Mouse (Mus musculus) frontal cortex, adult 2 months (tissue): ENCODE results near the gene Slc26a11. TPM values are rescaled to one million over a fixed set of nuclear protein-coding genes. Genes with fewer than 3 reads are reported as not detected.

ENCODE experiments used
- DNase-seq, 2 experiments: peaks; one replicate each; pipeline ENCODE4 v3.0.0; 2022; ENCODE audit warnings: low spot score in 1 of 2; ENCODE audit errors: extremely low spot score in 1 of 2
- polyA plus RNA-seq: library from polyadenylated mRNA; depleted of rRNA; stranded (reverse); fragments of >200 nt; gene quantifications from 2 replicates; pipeline ENCODE4 v1.2.3, GENCODE M21; 2012; rRNA removed

The Slc26a11 gene
- polyA plus RNA-seq, 1 experiment, result 5.9 TPM

GRCm38 (mm10) chr11:119395931-119396330 lies 40.6 kb downstream of the Slc26a11 start:
- DNase-seq, result no peak

- no peak for DNase-seq
Measured at GRCm38 (mm10) chr11:119396461-119396860, 41.1 kb downstream of the Slc26a11 start.

GRCm38 (mm10) chr11:119402501-119403160 lies 47.3 kb downstream of the Slc26a11 start:
- DNase-seq, result no peak

GRCm38 (mm10) chr11:119404627-119405026 lies 49.3 kb downstream of the Slc26a11 start:
- no peak for DNase-seq

GRCm38 (mm10) chr11:119407381-119407780 lies 52.0 kb downstream of the Slc26a11 start:
- no peak for DNase-seq

GRCm38 (mm10) chr11:119407977-119408376 lies 52.6 kb downstream of the Slc26a11 start:
- DNase-seq, result no peak

- no peak for DNase-seq
Measured at GRCm38 (mm10) chr11:119419327-119420118, 64.2 kb downstream of the Slc26a11 start.

GRCm38 (mm10) chr11:119420426-119420825 lies 65.1 kb downstream of the Slc26a11 start:
- no peak for DNase-seq

GRCm38 (mm10) chr11:119427431-119427830 lies 72.1 kb downstream of the Slc26a11 start:
- DNase-seq, result no peak

GRCm38 (mm10) chr11:119427986-119428385 lies 72.6 kb downstream of the Slc26a11 start:
- no peak for DNase-seq

- DNase-seq, result no peak
Measured at GRCm38 (mm10) chr11:119428649-119429136, 73.3 kb downstream of the Slc26a11 start.

Other genes starting within 250 kb of the Slc26a11 start
- 17.9 and 20.6 TPM in 2 replicates for gene Tbc1d16, start 127.1 kb upstream of the Slc26a11 start, polyA plus RNA-seq
- gene Ccdc40, start 127.0 kb upstream of the Slc26a11 start, polyA plus RNA-seq, result 1.7 and 1.9 TPM in 2 replicates
- 182 and 207 TPM in 2 replicates for gene Gaa, start 87.7 kb upstream of the Slc26a11 start, polyA plus RNA-seq
- 98.0 and 109 TPM in 2 replicates for gene Eif4a3, start 55.5 kb upstream of the Slc26a11 start, polyA plus RNA-seq
- gene Card14, start 47.8 kb upstream of the Slc26a11 start, polyA plus RNA-seq, result 0.15 and 0.32 TPM in 2 replicates
- 5.0 and 5.8 TPM in 2 replicates for gene Sgsh, start within 50 bp of the Slc26a11 start, polyA plus RNA-seq
- gene Rnf213, start 37.5 kb downstream of the Slc26a11 start, polyA plus RNA-seq, result 8.9 and 9.1 TPM in 2 replicates
- 21.3 and 21.9 TPM in 2 replicates for gene Endov, start 135.8 kb downstream of the Slc26a11 start, polyA plus RNA-seq
- gene Nptx1, start 192.2 kb downstream of the Slc26a11 start, polyA plus RNA-seq, result 84.6 and 86.3 TPM in 2 replicates
- gene Rptor, start 247.3 kb downstream of the Slc26a11 start, polyA plus RNA-seq, result 36.0 and 38.6 TPM in 2 replicates